Mouse (Mus musculus) neural tube, embryonic 14.5 days (tissue): ENCODE data around the gene Chst12. TPM values are rescaled to one million over a fixed set of nuclear protein-coding genes. Genes with fewer than 3 reads are reported as not detected.
"Not testable (repeated sequence)": the region's sequence is repeated elsewhere in the genome, so short reads cannot be mapped to it uniquely, and the experiment has no call there.

Experiments used
- ATAC-seq: fragments of 200-750 bp; cut with Nextera tagmentation; 2 replicates; pipeline ENCODE4 v1.8.0; 2017; ENCODE audit warnings: low read depth, mild to moderate bottlenecking, moderate TSS enrichment, moderate library complexity
- H3K27ac ChIP-seq: fragments of 300-500 bp; sonication (generic); 2 replicates; pipeline ENCODE4 v1.5.1; 2014; ENCODE audit warnings: low read depth, mild to moderate bottlenecking, control low read depth, low read length, moderate library complexity, mixed read lengths
- H3K27me3 ChIP-seq: fragments of 300-500 bp; sonication (generic); 2 replicates; pipeline ENCODE4 v1.6.1; 2014; ENCODE audit warnings: low read length; ENCODE audit not compliant: control insufficient read depth, insufficient read depth
- H3K36me3 ChIP-seq: fragments of 300-500 bp; sonication (generic); 2 replicates; pipeline ENCODE4 v1.6.1; 2014; ENCODE audit warnings: low read length, mixed read lengths; ENCODE audit not compliant: control insufficient read depth, insufficient read depth
- H3K4me1 ChIP-seq: fragments of 300-500 bp; sonication (generic); 2 replicates; pipeline ENCODE4 v1.6.1; 2014; ENCODE audit warnings: low read length; ENCODE audit not compliant: control insufficient read depth, insufficient read depth
- H3K4me2 ChIP-seq: fragments of 300-500 bp; sonication (generic); 2 replicates; pipeline ENCODE4 v1.6.1; 2014; ENCODE audit warnings: mild to moderate bottlenecking, low read depth, low read length, control low read depth
- H3K4me3 ChIP-seq: fragments of 300-500 bp; sonication (generic); 2 replicates; pipeline ENCODE4 v1.5.1; 2014; ENCODE audit warnings: low read depth, low read length, control low read depth, mixed read lengths
- H3K9ac ChIP-seq: fragments of 300-500 bp; sonication (generic); replicated peaks from 2 replicates; pipeline ENCODE4 v1.6.1; 2014; ENCODE audit warnings: low read depth, mild to moderate bottlenecking, control low read depth, low read length, mixed read lengths
- H3K9me3 ChIP-seq: fragments of 300-500 bp; sonication (generic); 2 replicates; pipeline ENCODE4 v1.6.1; 2016; ENCODE audit warnings: low read length; ENCODE audit not compliant: control insufficient read depth
- WGBS: fragments of 180-500 bp; shearing (Covaris S2); extraction: QIAGEN DNeasy Blood & Tissue Kit; methylation state at CpG from one replicate; pipeline ENCODE4 v1.1.7; 2014; 5-methylcytosine and 5-hydroxymethylcytosine counted together
- polyA plus RNA-seq: library from polyadenylated mRNA; unstranded; fragments of >200 nt; fragmentation: Nextera tagmentation; extraction: Ambion mirVana; gene quantifications from 2 replicates; pipeline ENCODE4 v1.2.1, GENCODE M21; 2014

The Chst12 gene
- polyA plus RNA-seq = 22.6 and 23.8 TPM in 2 replicates

GRCm38 (mm10) chr5:140505208-140505780, at the start of gene Chst12:
Gene Chst12, plus strand, starts transcription at chr5:140505550.
- H3K27me3 ChIP-seq = no peaks in the 10 kb centered on the region
- peak within 1 kb of the TSS; percentile 80 for H3K9ac ChIP-seq
- peak within 1 kb of the TSS; percentile 60 for H3K4me3 ChIP-seq
- peak; percentile 94 for ATAC-seq
- peak within 1 kb of the TSS; percentile 67 for H3K4me2 ChIP-seq
- peak within 1 kb of the TSS; percentile 79 for H3K27ac ChIP-seq
- H3K36me3 ChIP-seq = no peaks in the 10 kb centered on the region
- peaks cover 31% of the 10 kb centered on the region for H3K4me1 ChIP-seq
- no peaks in the 10 kb centered on the region for H3K9me3 ChIP-seq
- under 1% methylated on average over 37 of the region's 38 CpGs for WGBS

DNA sequence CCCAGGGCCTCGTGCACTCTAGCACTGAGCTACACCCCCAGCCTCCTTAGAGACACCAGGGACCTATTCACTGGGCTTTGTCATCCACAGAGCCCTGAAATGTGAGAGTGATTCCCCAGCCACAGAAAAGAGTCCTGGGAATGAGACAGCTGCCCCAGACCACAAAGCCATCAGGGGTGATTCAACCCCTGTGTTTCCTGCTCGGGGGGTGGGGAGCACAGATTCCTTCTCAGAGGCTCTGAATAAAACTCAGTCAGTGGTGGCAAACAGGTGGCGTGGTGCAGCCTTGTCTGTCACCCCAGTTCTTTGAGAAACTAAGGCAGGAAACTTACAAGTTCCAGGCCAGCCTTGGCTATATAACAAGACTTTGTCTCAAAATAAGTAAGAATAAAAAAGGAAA, 43.9 kb upstream of the Chst12 start:
- WGBS = 77% methylated on average over 3 of the region's 3 CpGs
- ATAC-seq = no peak
- H3K9ac ChIP-seq = no peak overlapping the region

DNA sequence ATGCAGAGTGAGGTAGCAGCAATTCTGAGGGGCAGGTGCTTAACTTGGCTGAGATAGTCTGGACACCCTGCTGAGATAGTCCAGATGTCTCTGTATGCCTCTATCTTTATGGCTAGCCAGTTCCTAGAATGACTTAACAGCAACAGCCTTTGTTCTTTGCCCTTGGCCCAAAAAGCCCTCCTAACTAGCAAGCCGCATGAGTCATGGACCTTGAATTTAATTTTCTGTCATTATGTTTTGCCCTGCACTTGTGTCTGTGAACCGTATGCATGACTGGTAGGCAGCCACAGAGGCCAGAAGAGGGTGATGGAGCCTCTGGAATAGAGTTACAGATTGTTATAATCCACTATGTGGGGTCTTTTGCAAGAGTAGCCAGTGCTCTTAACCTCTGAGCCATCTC, 42.2 kb upstream of the Chst12 start:
- H3K4me2 ChIP-seq, H3K27me3 ChIP-seq, H3K4me3 ChIP-seq, H3K9me3 ChIP-seq, H3K9ac ChIP-seq, ATAC-seq, H3K4me1 ChIP-seq, H3K27ac ChIP-seq, H3K36me3 ChIP-seq: not testable (repeated sequence)
- 92% methylated on average over 2 of the region's 2 CpGs for WGBS

More for the DNA sequence above, 43.9 kb upstream of the Chst12 start:
- Histone ChIP-seq H3K4me3 (no peak overlapping the region), H3K36me3 (no peaks in the 10 kb centered on the region), H3K4me2 (no peak overlapping the region), H3K27me3 (no peaks in the 10 kb centered on the region), H3K27ac (no peak overlapping the region), H3K9me3 (no peaks in the 10 kb centered on the region), H3K4me1 (no peaks in the 10 kb centered on the region)

GRCm38 (mm10) chr5:140464943-140465342, 40.4 kb upstream of the Chst12 start:
- no peak for ATAC-seq
- no peaks in the 10 kb centered on the region for H3K36me3 ChIP-seq
- no peak overlapping the region for H3K4me2 ChIP-seq
- 84% methylated on average over 2 of the region's 2 CpGs for WGBS
- H3K4me3 ChIP-seq = no peak overlapping the region
- H3K27me3 ChIP-seq = no peaks in the 10 kb centered on the region
- no peak overlapping the region for H3K9ac ChIP-seq
- no peaks in the 10 kb centered on the region for H3K4me1 ChIP-seq
- H3K9me3 ChIP-seq = no peaks in the 10 kb centered on the region
- H3K27ac ChIP-seq = no peak overlapping the region

GRCm38 (mm10) chr5:140472336-140472735, 33.0 kb upstream of the Chst12 start:
- no peaks in the 10 kb centered on the region for H3K36me3 ChIP-seq
- 85% methylated on average over 3 of the region's 3 CpGs for WGBS
- H3K27me3 ChIP-seq = no peaks in the 10 kb centered on the region
- no peak overlapping the region for H3K4me2 ChIP-seq
- no peak for ATAC-seq
- H3K4me1 ChIP-seq = no peaks in the 10 kb centered on the region
- H3K27ac ChIP-seq = no peak overlapping the region
- H3K9ac ChIP-seq = no peak overlapping the region
- no peak overlapping the region for H3K4me3 ChIP-seq
- H3K9me3 ChIP-seq = no peaks in the 10 kb centered on the region

DNA sequence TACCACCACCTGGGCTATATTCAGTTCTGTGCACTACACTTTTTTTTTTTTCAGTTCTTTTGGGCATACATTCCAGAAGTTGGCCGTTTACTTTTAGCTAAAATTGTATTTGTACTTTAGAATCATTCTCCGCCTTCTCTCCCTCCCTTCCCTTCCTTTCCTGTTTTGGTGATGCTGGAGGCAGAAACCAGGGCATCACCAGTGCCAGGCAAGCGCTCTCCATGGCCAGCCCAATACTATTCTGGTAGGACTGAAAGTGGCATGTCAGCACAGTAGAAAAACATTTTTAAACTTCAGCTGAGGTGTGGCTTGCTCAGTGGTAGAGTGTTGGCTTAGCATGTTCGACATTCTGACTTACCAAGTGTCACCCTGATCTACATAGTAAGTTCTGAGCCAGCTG, 23.9 kb upstream of the Chst12 start:
- no peaks in the 10 kb centered on the region for H3K9me3 ChIP-seq
- H3K4me1 ChIP-seq = no peaks in the 10 kb centered on the region
- no peak overlapping the region for H3K27ac ChIP-seq
- WGBS = 87% methylated on average over 4 of the region's 4 CpGs
- H3K4me2 ChIP-seq = no peak overlapping the region
- no peak for ATAC-seq
- no peak overlapping the region for H3K4me3 ChIP-seq
- no peaks in the 10 kb centered on the region for H3K27me3 ChIP-seq
- no peak overlapping the region for H3K9ac ChIP-seq
- H3K36me3 ChIP-seq = no peaks in the 10 kb centered on the region

- no peaks in the 10 kb centered on the region for H3K4me1 ChIP-seq
- no peak for ATAC-seq
- H3K9me3 ChIP-seq = no peaks in the 10 kb centered on the region
- no peak overlapping the region for H3K9ac ChIP-seq
- H3K27me3 ChIP-seq = no peaks in the 10 kb centered on the region
- H3K36me3 ChIP-seq = no peaks in the 10 kb centered on the region
- WGBS = 61% methylated on average over 6 of the region's 6 CpGs
- H3K4me2 ChIP-seq = no peak overlapping the region
- no peak overlapping the region for H3K4me3 ChIP-seq
- no peak overlapping the region for H3K27ac ChIP-seq
These were observed 14.2 kb upstream of the Chst12 start for GRCm38 (mm10) chr5:140491142-140491541.

DNA sequence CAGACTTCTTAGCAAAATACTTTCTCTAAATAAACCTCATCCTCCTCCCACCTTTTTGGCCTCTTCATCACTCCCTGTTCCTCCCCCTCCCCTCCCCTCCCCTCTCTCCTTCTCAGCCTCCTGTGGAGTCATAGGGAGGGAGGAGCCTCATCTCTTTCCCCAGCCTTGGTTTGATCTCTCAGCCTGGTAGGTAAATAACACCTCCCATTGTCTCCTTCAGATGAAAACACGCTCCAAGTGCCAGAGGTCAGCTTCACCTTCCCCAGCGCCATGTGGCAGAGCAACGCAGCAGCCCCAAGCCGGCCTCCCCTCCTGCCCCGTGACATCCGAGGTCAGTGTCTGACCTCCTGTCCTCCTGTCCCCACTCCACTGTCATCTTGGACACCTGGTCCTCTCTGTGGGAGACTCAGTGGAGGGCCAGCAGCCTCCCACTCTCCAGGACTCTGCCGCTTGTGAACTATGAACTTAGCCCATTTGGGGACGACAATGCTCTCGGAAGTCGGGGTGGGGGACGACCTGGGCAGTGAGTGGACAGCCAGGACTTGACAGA, 12.6 kb upstream of the Chst12 start:
- ATAC-seq = no peak
- H3K4me1 ChIP-seq = no peaks in the 10 kb centered on the region
- no peaks in the 10 kb centered on the region for H3K9me3 ChIP-seq
- no peak overlapping the region for H3K27ac ChIP-seq
- H3K27me3 ChIP-seq = no peaks in the 10 kb centered on the region
- 37% methylated on average over 11 of the region's 11 CpGs for WGBS
- no peaks in the 10 kb centered on the region for H3K36me3 ChIP-seq
- no peak overlapping the region for H3K9ac ChIP-seq
- H3K4me2 ChIP-seq = no peak overlapping the region
- no peak overlapping the region for H3K4me3 ChIP-seq

- 91% methylated on average over 6 of the region's 6 CpGs for WGBS
These were observed 7.2 kb upstream of the Chst12 start for GRCm38 (mm10) chr5:140498176-140498575.

More at GRCm38 (mm10) chr5:140498176-140498575, 7.2 kb upstream of the Chst12 start:
- H3K27ac ChIP-seq = no peak overlapping the region
- H3K36me3 ChIP-seq = no peaks in the 10 kb centered on the region
- H3K4me1 ChIP-seq = no peaks in the 10 kb centered on the region
- no peak overlapping the region for H3K4me2 ChIP-seq
- ATAC-seq = no peak
- H3K9me3 ChIP-seq = no peaks in the 10 kb centered on the region
- no peak overlapping the region for H3K4me3 ChIP-seq
- no peak overlapping the region for H3K9ac ChIP-seq
- H3K27me3 ChIP-seq = no peaks in the 10 kb centered on the region
